In genomic region chr11:34827803-34828202, GRCm38 (mm10) we compare ENCODE assay signal across 23 mouse cellular contexts. TPM values are rescaled to one million over a fixed set of nuclear protein-coding genes. Genes with fewer than 3 reads are reported as not detected.
A peak's percentile ranks its signal among the peaks of the same experiment; 100 is the strongest.
DNase-seq lines count a peak whose midpoint lies in the region; TF ChIP-seq lines count a peak whose summit lies in the region.
"Had no signal": no experiment of that assay in that cellular context is flagged by ENCODE, and none has a peak within 500 bp of the region (broad histone marks: within the 10 kb centered on the region; RNA-seq: fewer than 3 reads in every experiment).

No protein-coding gene starts in this region.

- TF ChIP-seq CTCF in CH12.LX (conservative IDR thresholded peaks at IDR 0.05 in 1 of 2, IDR thresholded peaks at IDR 0.05 in 1 of 2; ENCODE audit: low read depth in 2 of 2, low read length in 2 of 2) = no peak

- 87% methylated on average over 3 of the region's 3 CpGs for WGBS in heart, embryonic 10.5 days

- peaks cover 2 to 40% of the 10 kb centered on the region in 2 experiments; a peak in 3 of 4 replicates for H3K4me1 ChIP-seq in CH12.LX (ENCODE audit: control insufficient read depth in 1 of 2, insufficient read depth in 2 of 2)
- peaks cover 5% of the 10 kb centered on the region for H3K4me1 ChIP-seq in heart, embryonic 10.5 days

- TF ChIP-seq RAD21 in CH12.LX (IDR thresholded peaks at IDR 0.05; ENCODE audit: low read depth, low read length) = no peak

- no peak for TF ChIP-seq POLR2A in CH12.LX (IDR thresholded peaks at IDR 0.05; ENCODE audit: low read depth, low read length)

- DNase-seq in CD4-positive, CD25-positive, alpha-beta regulatory T cell, adult 2 months (ENCODE audit: low read depth, low spot score) = peak; percentile 17
- DNase-seq in CH12.LX (ENCODE audit: extremely low read depth) = no peak
- peak; percentile 28 for DNase-seq in induced T-regulatory cell, adult 2 months (ENCODE audit: low read depth)
- peak; percentile 47 for DNase-seq in splenic B cell, adult 2 months (ENCODE audit: low read depth, low spot score)
- no peak for DNase-seq in heart, embryonic 10.5 days (ENCODE audit: low spot score)
- no peak for DNase-seq in urinary bladder, postnatal 25 days (ENCODE audit: low spot score)
- DNase-seq in heart, adult 11 months = no peak
- no peak for DNase-seq in cerebellum, postnatal 10 days
- DNase-seq: adrenal gland, adult 2 months; adrenal gland, postnatal 10 days; adrenal gland, postnatal 25 days; B cell, adult 2 months; cerebellum, adult 11-12 months; cerebellum, adult 2 months; cerebellum, adult 9-10 months; cerebellum, postnatal 14 days; cerebellum, postnatal 36 days; embryo, embryonic 11 days had no signal

- no peak for TF ChIP-seq EP300 in CH12.LX (IDR thresholded peaks at IDR 0.05; ENCODE audit: low read length)

- H3K27ac ChIP-seq in CH12.LX (ENCODE audit: insufficient read depth, low read depth) = peak overlapping the region; percentile 15; the same call in 1 of the 2 replicates
- H3K27ac ChIP-seq in heart, embryonic 10.5 days = no peak overlapping the region
- H3K27ac ChIP-seq: embryonic facial prominence, embryonic 13.5 days; embryonic facial prominence, embryonic 15.5 days; forebrain, embryonic 10.5 days; forebrain, embryonic 12.5 days had no signal

- no peak overlapping the region for H3K4me3 ChIP-seq in CH12.LX (replicated peaks in 1 of 3; ENCODE audit: low read depth in 2 of 3, low read length in 2 of 3, poor library complexity in 1 of 3)
- H3K4me3 ChIP-seq in heart, embryonic 10.5 days = no peak overlapping the region
- H3K4me3 ChIP-seq: embryonic facial prominence, embryonic 13.5 days; embryonic facial prominence, embryonic 15.5 days; erythroblast, embryonic 14.5 days; forebrain, embryonic 10.5 days; forebrain, embryonic 12.5 days had no signal

- in situ Hi-C loops in CH12.LX (cut with MboI; ENCODE audit: low pct_ligation_motif_present, low pct_unique_long_range_greater_than_20kb, low sequenced_read_pairs) = loop anchor here (25.0 kb wide), 1 partner anchor 1009 kb away; the partner anchor contains the start of gene Rars

- 0 out of 2 replicates have a peak overlapping the region, but pooled peaks have one; percentile 23 for H3K9ac ChIP-seq in CH12.LX (ENCODE audit: insufficient read depth, low read depth)
- H3K9ac ChIP-seq: embryonic facial prominence, embryonic 13.5 days; embryonic facial prominence, embryonic 15.5 days; forebrain, embryonic 12.5 days had no signal

- no peaks in the 10 kb centered on the region for H3K9me3 ChIP-seq in CH12.LX (replicated peaks; ENCODE audit: low read length)
- H3K9me3 ChIP-seq in heart, embryonic 10.5 days = no peaks in the 10 kb centered on the region
- H3K9me3 ChIP-seq: embryonic facial prominence, embryonic 13.5 days; embryonic facial prominence, embryonic 15.5 days; forebrain, embryonic 10.5 days; forebrain, embryonic 12.5 days had no signal

- dilution Hi-C loops in CH12.LX (cut with MboI; ENCODE audit: extremely low pct_ligation_motif_present, extremely low pct_unique_long_range_greater_than_20kb, low sequenced_read_pairs) = no loop called here

- peaks cover 41 to 75% of the 10 kb centered on the region in 2 experiments for H3K36me3 ChIP-seq in CH12.LX (replicated peaks in 1 of 2; ENCODE audit: control insufficient read depth in 1 of 2, insufficient read depth in 1 of 2, low read length in 1 of 2)
- no peaks in the 10 kb centered on the region for H3K36me3 ChIP-seq in splenic B cell, adult 2 months (ENCODE audit: control insufficient read depth, insufficient read depth, low read length, poor library complexity, severe bottlenecking)
- H3K36me3 ChIP-seq in heart, embryonic 10.5 days = peaks cover 45% of the 10 kb centered on the region

- H3K27me3 ChIP-seq in CH12.LX (replicated peaks) = no peaks in the 10 kb centered on the region
- no peaks in the 10 kb centered on the region; the same call in 1 of the 2 replicates for H3K27me3 ChIP-seq in splenic B cell, adult 2 months (ENCODE audit: control insufficient read depth, insufficient read depth, low read length, poor library complexity, severe bottlenecking)
- H3K27me3 ChIP-seq in heart, embryonic 10.5 days (ENCODE audit: insufficient read depth, poor library complexity, severe bottlenecking) = no peaks in the 10 kb centered on the region
- H3K27me3 ChIP-seq: embryonic facial prominence, embryonic 13.5 days; embryonic facial prominence, embryonic 15.5 days; forebrain, embryonic 12.5 days had no signal

- H3K79me2 ChIP-seq in CH12.LX (replicated peaks; ENCODE audit: control insufficient read depth, extremely low read depth, insufficient read depth, poor library complexity, severe bottlenecking) = peaks cover 42% of the 10 kb centered on the region

- H3K4me2 ChIP-seq in CH12.LX (ENCODE audit: insufficient read depth, low read depth, poor library complexity, severe bottlenecking) = peak overlapping the region; percentile 77
- H3K4me2 ChIP-seq: embryonic facial prominence, embryonic 13.5 days; embryonic facial prominence, embryonic 15.5 days; forebrain, embryonic 12.5 days had no signal

TF ChIP-seq in CH12.LX, 34 proteins besides CTCF, POLR2A, EP300 and RAD21:
- no peak for TF ChIP-seq MAX (IDR thresholded peaks at IDR 0.05; ENCODE audit: low read length)
- no peak for TF ChIP-seq CHD1 (IDR thresholded peaks at IDR 0.05; ENCODE audit: low read depth, low read length)
- TF ChIP-seq JUN (IDR thresholded peaks at IDR 0.05; ENCODE audit: insufficient read depth, low read depth, low read length) = no peak
- TF ChIP-seq GABPA (IDR thresholded peaks at IDR 0.05; ENCODE audit: insufficient replicate concordance, low read depth, low read length) = no peak
- TF ChIP-seq MXI1 (IDR thresholded peaks at IDR 0.05; ENCODE audit: low read depth, low read length) = no peak
- TF ChIP-seq HCFC1 (IDR thresholded peaks at IDR 0.05; ENCODE audit: low read depth, low read length) = no peak
- no peak for TF ChIP-seq TCF12 (IDR thresholded peaks at IDR 0.05; ENCODE audit: low read depth, low read length)
- no peak for TF ChIP-seq USF2 (conservative IDR thresholded peaks at IDR 0.05; ENCODE audit: low read depth, low read length)
- no peak for TF ChIP-seq SMC3 (IDR thresholded peaks at IDR 0.05; ENCODE audit: low read depth, low read length)
- no peak for TF ChIP-seq ZNF384 (IDR thresholded peaks at IDR 0.05; ENCODE audit: low read depth, low read length)

RNA-seq across cellular contexts. Expression of gene Spdl1, which starts 5.6 kb away (rescaled TPM):
- total RNA-seq in CH12.LX (2012; rRNA removed) (45.2 and 56.1 TPM in 2 replicates), CH12.LX (2014; rRNA removed) (72.8 and 77.1 TPM in 2 replicates)
- 61.1 and 68.0 TPM in 2 replicates for polyA plus RNA-seq in CH12.LX (2012; ENCODE audit: insufficient read length, low read depth)
- polyA plus RNA-seq in heart, embryonic 10.5 days (2016; fragmentation: Nextera tagmentation; extraction: Ambion mirVana) = 19.6 and 26.2 TPM in 2 replicates

RNA-seq across cellular contexts. Expression of gene Dock2, which starts 44.1 kb away (rescaled TPM):
- total RNA-seq in CH12.LX (2012; rRNA removed) (109 and 133 TPM in 2 replicates), CH12.LX (2014; rRNA removed) (79.6 and 83.8 TPM in 2 replicates)
- polyA plus RNA-seq in CH12.LX (2012; ENCODE audit: insufficient read length, low read depth) = 137 and 151 TPM in 2 replicates
- polyA plus RNA-seq in heart, embryonic 10.5 days (2016; fragmentation: Nextera tagmentation; extraction: Ambion mirVana) = 0.68 and 1.2 TPM in 2 replicates

Comparison
In these comparisons a context has a peak if more than half of its experiments do, and no peak if none do; other contexts are left out.
1. DNase-seq: peak in CD4-positive, CD25-positive, alpha-beta regulatory T cell, adult 2 months (single experiment), induced T-regulatory cell, adult 2 months (single experiment) and splenic B cell, adult 2 months (single experiment); none in CH12.LX (single experiment), heart, embryonic 10.5 days (single experiment), urinary bladder, postnatal 25 days (single experiment), heart, adult 11 months (single experiment) and cerebellum, postnatal 10 days (0 of 2).
2. RNA of gene Dock2, which starts 44.1 kb away (polyA plus RNA-seq): 137 to 151 TPM in CH12.LX; 0.68 to 1.2 TPM in heart, embryonic 10.5 days; every median in the first group is over 10 times any median in the second.